Mouse (Mus musculus) neural tube, postnatal 0 days (tissue): ENCODE results near the gene Olfr481. TPM values are rescaled to one million over a fixed set of nuclear protein-coding genes. Genes with fewer than 3 reads are reported as not detected.

Experiments
- polyA plus RNA-seq: library from polyadenylated mRNA; unstranded; fragments of >200 nt; fragmentation: Nextera tagmentation; extraction: Ambion mirVana; gene quantifications from 2 replicates; pipeline ENCODE4 v1.2.1, GENCODE M21; 2015

Olfr481 gene
- not detected in 2 replicates for polyA plus RNA-seq

GRCm38 (mm10) chr7:108079555-108079954 lies at the start of gene Olfr481:
Gene Olfr481, plus strand, starts transcription at chr7:108079855.

GRCm38 (mm10) chr7:108033889-108034288 lies 45.8 kb upstream of the Olfr481 start, which contains the start of gene Olfr478:
Gene Olfr478, minus strand, starts transcription at chr7:108033989.

GRCm38 (mm10) chr7:108050393-108050792 lies 29.3 kb upstream of the Olfr481 start, which contains the start of gene Olfr479:
Gene Olfr479, plus strand, starts transcription at chr7:108050693.

GRCm38 (mm10) chr7:108067246-108067645 lies 12.4 kb upstream of the Olfr481 start, which contains the start of gene Olfr480:
Gene Olfr480, minus strand, starts transcription at chr7:108067346.

GRCm38 (mm10) chr7:108097486-108097885 lies 17.8 kb downstream of the Olfr481 start, which contains the start of gene Olfr482:
Gene Olfr482, minus strand, starts transcription at chr7:108097586.

GRCm38 (mm10) chr7:108100549-108100948 lies 20.9 kb downstream of the Olfr481 start, which contains the start of gene Olfr483:
Gene Olfr483, plus strand, starts transcription at chr7:108100849.

GRCm38 (mm10) chr7:108127349-108127748 lies 47.7 kb downstream of the Olfr481 start, which contains the start of gene Olfr484:
Gene Olfr484, minus strand, starts transcription at chr7:108127449.

Other genes with a start within 250 kb of the Olfr481 start
- not detected in 2 replicates for gene Olfr470, start 232.4 kb upstream of the Olfr481 start, polyA plus RNA-seq
- gene Olfr472, start 182.0 kb upstream of the Olfr481 start, polyA plus RNA-seq: not detected in 2 replicates
- gene Olfr473, start 149.4 kb upstream of the Olfr481 start, polyA plus RNA-seq: not detected in 2 replicates
- gene Olfr474, start 125.2 kb upstream of the Olfr481 start, polyA plus RNA-seq: not detected in 2 replicates
- not detected in 2 replicates for gene Olfr476, start 115.1 kb upstream of the Olfr481 start, polyA plus RNA-seq
- gene Olfr477, start 93.2 kb upstream of the Olfr481 start, polyA plus RNA-seq: not detected in 2 replicates
- gene Olfr478, start 45.9 kb upstream of the Olfr481 start, polyA plus RNA-seq: not detected in 2 replicates
- not detected in 2 replicates for gene Olfr479, start 29.2 kb upstream of the Olfr481 start, polyA plus RNA-seq
- not detected in 2 replicates for gene Olfr480, start 12.5 kb upstream of the Olfr481 start, polyA plus RNA-seq
- 0.06 and 0.10 TPM in 2 replicates for gene Olfr482, start 17.7 kb downstream of the Olfr481 start, polyA plus RNA-seq
- gene Olfr483, start 21.0 kb downstream of the Olfr481 start, polyA plus RNA-seq: not detected in 2 replicates
- gene Olfr484, start 47.6 kb downstream of the Olfr481 start, polyA plus RNA-seq: not detected in 2 replicates
- not detected in 2 replicates for gene Olfr485, start 80.0 kb downstream of the Olfr481 start, polyA plus RNA-seq
- not detected in 2 replicates for gene Olfr486, start 92.9 kb downstream of the Olfr481 start, polyA plus RNA-seq
- gene Olfr487, start 134.8 kb downstream of the Olfr481 start, polyA plus RNA-seq: not detected in 2 replicates
- not detected in 2 replicates for gene Olfr488, start 178.5 kb downstream of the Olfr481 start, polyA plus RNA-seq
- not detected in 2 replicates for gene Olfr490, start 209.1 kb downstream of the Olfr481 start, polyA plus RNA-seq
- not detected in 2 replicates for gene Olfr491, start 233.6 kb downstream of the Olfr481 start, polyA plus RNA-seq
- not detected in 2 replicates for gene Olfr492, start 243.8 kb downstream of the Olfr481 start, polyA plus RNA-seq